Mouse (Mus musculus) CH12.LX (cell line): ENCODE measurements around the gene Adgrl3. TPM values are rescaled to one million over a fixed set of nuclear protein-coding genes. Genes with fewer than 3 reads are reported as not detected.

Experiments used
- DNase-seq: peaks from one replicate; pipeline ENCODE4 v3.0.0-alpha.2; 2013; ENCODE audit errors: extremely low read depth
- H3K27ac ChIP-seq: 2 replicates; pipeline ENCODE4 v1.5.1; 2012; ENCODE audit warnings: low read depth, mild to moderate bottlenecking, control low read depth, moderate library complexity; ENCODE audit not compliant: insufficient read depth
- H3K27me3 ChIP-seq: replicated peaks from 2 replicates; pipeline ENCODE3; 2012; ENCODE audit warnings: inconsistent platforms
- H3K36me3 ChIP-seq, 2 experiments: replicated peaks in 1 of 2; 2 replicates each; pipeline versions ENCODE3 to v1.6.1; 2012; ENCODE audit warnings: inconsistent platforms in 1 of 2, low read length in 1 of 2, mild to moderate bottlenecking in 1 of 2, mixed read lengths in 1 of 2, moderate library complexity in 1 of 2; ENCODE audit not compliant: control insufficient read depth in 1 of 2, insufficient read depth in 1 of 2
- H3K4me1 ChIP-seq, 2 experiments: 2 replicates each; pipeline ENCODE4 v1.6.1; 2012; ENCODE audit warnings: inconsistent platforms in 1 of 2, moderate library complexity in 1 of 2; ENCODE audit not compliant: insufficient read depth in 2 of 2, control insufficient read depth in 1 of 2
- H3K4me2 ChIP-seq: 2 replicates; pipeline ENCODE4 v1.6.1; 2012; ENCODE audit warnings: low read depth, mild to moderate bottlenecking, control low read depth; ENCODE audit not compliant: poor library complexity, insufficient read depth, severe bottlenecking
- H3K4me3 ChIP-seq, 3 experiments: fragments of 150-350 bp in 1 of 3; sonication (generic) in 1 of 3; replicated peaks in 1 of 3; 2 replicates each; pipeline versions ENCODE3 to v1.5.1; 2011 to 2012; ENCODE audit warnings: low read depth in 2 of 3, low read length in 2 of 3, mild to moderate bottlenecking in 2 of 3, moderate library complexity in 2 of 3, control low read depth in 1 of 3, improper control_type of control experiment in 1 of 3, inconsistent platforms in 1 of 3, mixed read lengths in 1 of 3; ENCODE audit not compliant: poor library complexity in 1 of 3
- H3K79me2 ChIP-seq: replicated peaks from 2 replicates; pipeline ENCODE4 v1.6.1; 2012; ENCODE audit warnings: mild to moderate bottlenecking, moderate library complexity; ENCODE audit not compliant: control insufficient read depth, poor library complexity, insufficient read depth, severe bottlenecking; ENCODE audit errors: extremely low read depth
- H3K9ac ChIP-seq: 2 replicates; pipeline ENCODE4 v1.6.1; 2012; ENCODE audit warnings: low read depth, mild to moderate bottlenecking, control low read depth, moderate library complexity; ENCODE audit not compliant: insufficient read depth
- H3K9me3 ChIP-seq: replicated peaks from 2 replicates; pipeline ENCODE3; 2012; ENCODE audit warnings: low read length, inconsistent platforms, mixed read lengths
- BHLHE40 ChIP-seq: IDR thresholded peaks from 2 replicates; pipeline ENCODE4 v1.6.1; 2011; ENCODE audit warnings: mild to moderate bottlenecking, low read depth, low read length, improper control_type of control experiment
- EP300 ChIP-seq: IDR thresholded peaks from 2 replicates; pipeline ENCODE4 v1.6.1; 2011; ENCODE audit warnings: low read length, improper control_type of control experiment
- ETS1 ChIP-seq: conservative IDR thresholded peaks from 2 replicates; pipeline ENCODE4 v1.6.1; 2012; ENCODE audit warnings: low read depth, mild to moderate bottlenecking, inconsistent platforms, low read length, improper control_type of control experiment, moderate library complexity
- JUN ChIP-seq: IDR thresholded peaks from 2 replicates; pipeline ENCODE4 v1.6.1; 2011; ENCODE audit warnings: low read depth, mild to moderate bottlenecking, low read length, improper control_type of control experiment, moderate library complexity; ENCODE audit not compliant: insufficient read depth
- MAFK ChIP-seq: IDR thresholded peaks from 2 replicates; pipeline ENCODE4 v1.6.1; 2011; ENCODE audit warnings: low read length, improper control_type of control experiment; ENCODE audit not compliant: insufficient replicate concordance
- MAZ ChIP-seq: IDR thresholded peaks from 2 replicates; pipeline ENCODE4 v1.6.1; 2012; ENCODE audit warnings: low read depth, mild to moderate bottlenecking, inconsistent platforms, low read length, improper control_type of control experiment, moderate library complexity
- MEF2A ChIP-seq: IDR thresholded peaks from 2 replicates; pipeline ENCODE4 v1.6.1; 2014; ENCODE audit warnings: low read depth, mild to moderate bottlenecking, inconsistent platforms, low read length, improper control_type of control experiment, borderline replicate concordance
- MYC ChIP-seq: IDR thresholded peaks from 2 replicates; pipeline ENCODE4 v1.6.1; 2011; ENCODE audit warnings: low read depth, mild to moderate bottlenecking, improper control_type of control experiment, low read length
- NELFE ChIP-seq: IDR thresholded peaks from 2 replicates; pipeline ENCODE4 v1.6.1; 2011; ENCODE audit warnings: low read depth, low read length, improper control_type of control experiment
- POLR2AphosphoS2 ChIP-seq: IDR thresholded peaks from 2 replicates; pipeline ENCODE4 v1.6.1; 2011; ENCODE audit warnings: low read depth, low read length, improper control_type of control experiment
- RCOR1 ChIP-seq: conservative IDR thresholded peaks from 2 replicates; pipeline ENCODE4 v1.6.1; 2012; ENCODE audit warnings: low read depth, mild to moderate bottlenecking, inconsistent platforms, low read length, improper control_type of control experiment
- SIN3A ChIP-seq: IDR thresholded peaks from 2 replicates; pipeline ENCODE4 v1.6.1; 2012; ENCODE audit warnings: low read length, improper control_type of control experiment, inconsistent platforms
- TBP ChIP-seq: conservative IDR thresholded peaks from 2 replicates; pipeline ENCODE4 v1.6.1; 2011; ENCODE audit warnings: low read depth, low read length, improper control_type of control experiment
- USF1 ChIP-seq: IDR thresholded peaks from 2 replicates; pipeline ENCODE4 v1.6.1; 2014; ENCODE audit warnings: low read depth, mild to moderate bottlenecking, inconsistent platforms, low read length, improper control_type of control experiment
- ZC3H11A ChIP-seq: IDR thresholded peaks from 2 replicates; pipeline ENCODE4 v1.6.1; 2012; ENCODE audit warnings: low read depth, mild to moderate bottlenecking, inconsistent platforms, low read length, improper control_type of control experiment
- dilution Hi-C: fragments of 300-500 bp; cut with MboI; formaldehyde crosslinking; loops from 2 replicates; pipeline ENCODE4 v1.14.3; 2020; ENCODE audit warnings: low sequenced_read_pairs; ENCODE audit not compliant: extremely low pct_unique_long_range_greater_than_20kb, extremely low pct_ligation_motif_present
- in situ Hi-C: fragments of 300-500 bp; cut with MboI; formaldehyde crosslinking; loops from 3 replicates; pipeline ENCODE4 v1.14.3; 2019; ENCODE audit warnings: low sequenced_read_pairs, low pct_ligation_motif_present, low pct_unique_long_range_greater_than_20kb, mixed read lengths
- polyA plus RNA-seq: library from polyadenylated mRNA; unstranded; fragments of >175 nt; gene quantifications from 2 replicates; pipeline ENCODE4 v1.2.1, GENCODE M21; 2012; ENCODE audit warnings: low read depth; ENCODE audit not compliant: insufficient read length
- total RNA-seq, 2 experiments: library from RNA; depleted of rRNA; stranded (reverse); fragments of 300-350 nt in 1 of 2; fragments of >200 nt in 1 of 2; gene quantifications; 2 replicates each; pipeline ENCODE4 v1.2.3; 2012 to 2014

The Adgrl3 gene
- total and polyA plus RNA-seq, 3 experiments, result 0.13 TPM; not detected in 2

DNA sequence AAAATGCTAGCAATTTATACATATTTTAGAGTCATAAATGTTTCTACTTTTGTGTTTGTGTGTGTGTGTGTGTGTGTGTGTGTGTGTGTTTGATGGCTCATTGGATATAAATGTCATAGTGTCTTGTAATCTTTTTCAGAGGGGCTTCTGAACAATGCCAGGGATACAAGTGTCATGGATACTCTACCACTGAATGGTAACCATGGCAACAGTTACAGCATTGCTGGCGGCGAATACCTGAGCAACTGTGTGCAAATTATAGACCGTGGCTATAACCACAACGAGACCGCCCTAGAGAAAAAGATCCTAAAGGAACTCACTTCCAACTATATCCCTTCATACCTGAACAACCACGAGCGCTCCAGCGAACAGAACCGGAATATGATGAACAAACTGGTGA is 774.2 kb downstream of the Adgrl3 start:
- H3K9ac ChIP-seq, result no peak overlapping the region
- dilution Hi-C loops, result no loop called here
- no peak for DNase-seq

GRCm38 (mm10) chr5:81794601-81795000 is 774.7 kb downstream of the Adgrl3 start:
- Histone ChIP-seq H3K27ac (no peak overlapping the region), H3K27me3 (no peaks in the 10 kb centered on the region), H3K4me3 (no peak overlapping the region), H3K4me2 (no peak overlapping the region), H3K79me2 (no peaks in the 10 kb centered on the region), H3K4me1 (peaks cover 0 to 5% of the 10 kb centered on the region in 2 experiments; a peak in 1 of 4 replicates)
- in situ Hi-C loops, result no loop called here
- dilution Hi-C loops, result no loop called here
- no peak for DNase-seq
- TF ChIP-seq MYC (no peak), SIN3A (no peak), ZC3H11A (no peak), POLR2AphosphoS2 (no peak), EP300 (no peak)
- TF ChIP-seq, all 38 proteins: peak for 0
- Histone ChIP-seq H3K36me3 (no peaks in the 10 kb centered on the region), H3K9me3 (peaks cover 4% of the 10 kb centered on the region), H3K9ac (no peak overlapping the region)

More for the DNA sequence above, 774.2 kb downstream of the Adgrl3 start:
- no peaks in the 10 kb centered on the region for H3K79me2 ChIP-seq
- H3K4me1 ChIP-seq, result peaks cover 0 to 5% of the 10 kb centered on the region in 2 experiments; a peak in 1 of 4 replicates
- H3K4me3 ChIP-seq, result no peak overlapping the region
- in situ Hi-C loops, result no loop called here
- H3K9me3 ChIP-seq, result peaks cover 4% of the 10 kb centered on the region
- H3K27me3 ChIP-seq, result no peaks in the 10 kb centered on the region
- no peak overlapping the region for H3K27ac ChIP-seq
- H3K36me3 ChIP-seq, result no peaks in the 10 kb centered on the region
- H3K4me2 ChIP-seq, result no peak overlapping the region
- no peak for TF ChIP-seq EP300
- no peak for TF ChIP-seq RCOR1
- TF ChIP-seq MAZ, result no peak
- TF ChIP-seq MEF2A, result no peak
- no peak for TF ChIP-seq ZC3H11A
- no peak for TF ChIP-seq SIN3A
- no peak for TF ChIP-seq MAFK
- TF ChIP-seq USF1, result no peak
- no peak for TF ChIP-seq POLR2AphosphoS2
- no peak for TF ChIP-seq NELFE
- TF ChIP-seq TBP, result no peak
- TF ChIP-seq ETS1, result no peak
- no peak for TF ChIP-seq JUN
- no peak for TF ChIP-seq BHLHE40
